Comparison of ENCODE assay signal across 14 mouse cellular contexts in genomic region chr6:111664603-111665002, GRCm38 (mm10).
"Had no signal": no experiment of that assay in that cellular context is flagged by ENCODE, and none has a peak within 500 bp of the region (broad histone marks: within the 10 kb centered on the region; RNA-seq: fewer than 3 reads in every experiment).

No protein-coding gene starts in this region.

- H3K9ac ChIP-seq: kidney, embryonic 15.5 days; liver, embryonic 13.5 days had no signal

- H3K4me2 ChIP-seq: kidney, embryonic 15.5 days; liver, embryonic 13.5 days; midbrain, embryonic 11.5 days had no signal

- DNase-seq: kidney, adult 2 months; kidney, postnatal 10 days; kidney, postnatal 36 days; layer of hippocampus, postnatal 36 days; liver, embryonic 13.5 days; lung, adult 2 months; lung, postnatal 14 days; lung, postnatal 4 days; midbrain, embryonic 14.5 days; thymus, postnatal 25 days had no signal

- H3K4me1 ChIP-seq: kidney, embryonic 15.5 days; liver, embryonic 13.5 days had no signal

- ATAC-seq: intestine, postnatal 0 days had no signal

- H3K36me3 ChIP-seq: kidney, embryonic 15.5 days; liver, embryonic 13.5 days had no signal

- H3K27ac ChIP-seq: kidney, embryonic 15.5 days; liver, embryonic 13.5 days; stomach, postnatal 0 days had no signal

- H3K27me3 ChIP-seq: kidney, embryonic 15.5 days; liver, embryonic 13.5 days had no signal

- H3K9me3 ChIP-seq: kidney, embryonic 15.5 days; liver, embryonic 13.5 days had no signal

- H3K4me3 ChIP-seq: kidney, embryonic 15.5 days; liver, embryonic 13.5 days had no signal
